Mouse (Mus musculus) heart, adult 2 months (tissue): ENCODE results near the gene Cd300ld5. TPM values are rescaled to one million over a fixed set of nuclear protein-coding genes. Genes with fewer than 3 reads are reported as not detected.

Experiments
- DNase-seq, 2 experiments: peaks; one replicate each; pipeline ENCODE4 v3.0.0; 2021
- H3K27ac ChIP-seq: fragments of 200-600 bp; 2 replicates; pipeline ENCODE4 v1.8.1; 2022
- H3K27me3 ChIP-seq: fragments of 200-500 bp; 2 replicates; pipeline ENCODE4 v1.6.1; 2012; ENCODE audit warnings: mild to moderate bottlenecking, low read length, inconsistent platforms, mixed read lengths; ENCODE audit not compliant: control insufficient read depth, insufficient read depth
- H3K36me3 ChIP-seq: fragments of 200-500 bp; 2 replicates; pipeline ENCODE4 v1.6.1; 2012; ENCODE audit warnings: low read length, inconsistent platforms; ENCODE audit not compliant: control insufficient read depth, insufficient read depth
- H3K4me1 ChIP-seq: fragments of 200-500 bp; 2 replicates; pipeline ENCODE4 v1.6.1; 2011; ENCODE audit warnings: low read length; ENCODE audit not compliant: control insufficient read depth, insufficient read depth
- H3K4me3 ChIP-seq: fragments of 200-600 bp; 2 replicates; pipeline ENCODE4 v1.8.1; 2022
- H3K79me2 ChIP-seq: fragments of 200-500 bp; replicated peaks from 2 replicates; pipeline ENCODE4 v1.6.1; 2012; ENCODE audit warnings: mild to moderate bottlenecking, inconsistent platforms, low read length, moderate library complexity, mixed read lengths; ENCODE audit not compliant: control insufficient read depth, insufficient read depth
- H3K9ac ChIP-seq: fragments of 200-500 bp; 2 replicates; pipeline ENCODE4 v1.6.1; 2012; ENCODE audit warnings: low read depth, mild to moderate bottlenecking, control low read depth, inconsistent platforms, low read length, mixed read lengths
- CTCF ChIP-seq: fragments of 200-600 bp; IDR thresholded peaks from 2 replicates; pipeline ENCODE4 v1.8.1; 2022; ENCODE audit warnings: antibody characterized with exemption, mild to moderate bottlenecking, moderate library complexity
- EP300 ChIP-seq: fragments of 200-500 bp; IDR thresholded peaks from 2 replicates; pipeline ENCODE4 v1.6.1; 2011; ENCODE audit warnings: low read depth, low read length, control low read depth; ENCODE audit not compliant: insufficient read depth
- POLR2A ChIP-seq: fragments of 200-500 bp; IDR thresholded peaks from 2 replicates; pipeline ENCODE4 v1.6.1; 2011; ENCODE audit warnings: mild to moderate bottlenecking, low read depth, low read length, control low read depth; ENCODE audit not compliant: insufficient read depth
- WGBS: fragments of 180-500 bp; shearing (Covaris S2); methylation state at CpG from one replicate; pipeline ENCODE4 v1.1.7; 2018; 5-methylcytosine and 5-hydroxymethylcytosine counted together
- intact Hi-C: fragments of 180-260 bp; cut with DNase I; formaldehyde crosslinking; loops from one replicate; pipeline ENCODE4 v1.15.1; 2025
- polyA plus RNA-seq: library from polyadenylated mRNA; depleted of rRNA; stranded (reverse); fragments of >200 nt; gene quantifications from 2 replicates; pipeline ENCODE4 v1.2.3, GENCODE M21; 2012
- total RNA-seq, 2 experiments: library from RNA; stranded (reverse); gene quantifications; 2 replicates each; pipeline ENCODE4 v1.2.3; 2021

Gene Cd300ld5
- total and polyA plus RNA-seq, 3 experiments: 2.7 to 9.1 (median 3.0) TPM

GRCm38 (mm10) chr11:115081373-115081772 is 43.8 kb upstream of the Cd300ld5 start:
- no peaks in the 10 kb centered on the region for H3K36me3 ChIP-seq
- H3K4me3 ChIP-seq: no peak overlapping the region
- H3K9ac ChIP-seq: no peak overlapping the region
- intact Hi-C loops: loop anchor here (5.0 kb wide), 1 partner anchor 191 kb away; no protein-coding TSS in a partner anchor
- WGBS: 61% methylated on average over 3 of the region's 3 CpGs
- DNase-seq: no peak
- no peaks in the 10 kb centered on the region for H3K79me2 ChIP-seq
- H3K27ac ChIP-seq: no peak overlapping the region
- H3K27me3 ChIP-seq: peaks cover 3% of the 10 kb centered on the region; the same call in 1 of the 2 replicates
- H3K4me1 ChIP-seq: no peaks in the 10 kb centered on the region
- TF ChIP-seq EP300 (no peak), CTCF (no peak), POLR2A (no peak)

- 29% methylated on average over 13 of the region's 13 CpGs for WGBS
Measured at GRCm38 (mm10) chr11:115080886-115081285, 43.3 kb upstream of the Cd300ld5 start.

GRCm38 (mm10) chr11:115078680-115079079 is 41.1 kb upstream of the Cd300ld5 start:
- Histone ChIP-seq H3K4me3 (no peak overlapping the region), H3K36me3 (no peaks in the 10 kb centered on the region), H3K79me2 (no peaks in the 10 kb centered on the region), H3K9ac (no peak overlapping the region), H3K4me1 (no peaks in the 10 kb centered on the region), H3K27ac (no peak overlapping the region), H3K27me3 (no peaks in the 10 kb centered on the region)
- no peak for DNase-seq
- TF ChIP-seq CTCF (no peak), POLR2A (no peak), EP300 (no peak)
- 77% methylated on average over 5 of the region's 5 CpGs for WGBS
- intact Hi-C loops: no loop called here

More at GRCm38 (mm10) chr11:115080886-115081285, 43.3 kb upstream of the Cd300ld5 start:
- Histone ChIP-seq H3K36me3 (no peaks in the 10 kb centered on the region), H3K4me1 (no peaks in the 10 kb centered on the region), H3K9ac (no peak overlapping the region), H3K79me2 (no peaks in the 10 kb centered on the region), H3K27ac (no peak overlapping the region), H3K27me3 (peaks cover 3% of the 10 kb centered on the region; the same call in 1 of the 2 replicates), H3K4me3 (no peak overlapping the region)
- DNase-seq: peak; percentile 36 to 45
- TF ChIP-seq EP300: peak; percentile 48; the same call in 1 of the 2 replicates
- peak; percentile 92 for TF ChIP-seq CTCF
- TF ChIP-seq POLR2A: no peak
- intact Hi-C loops: loop anchor here (5.0 kb wide), 1 partner anchor 191 kb away; no protein-coding TSS in a partner anchor

GRCm38 (mm10) chr11:115077436-115077835 is 39.9 kb upstream of the Cd300ld5 start:
- H3K4me1 ChIP-seq: 0 out of 2 replicates have a peak, but pooled peaks cover 1% of the 10 kb centered on the region
- H3K79me2 ChIP-seq: no peaks in the 10 kb centered on the region
- no peak overlapping the region for H3K4me3 ChIP-seq
- DNase-seq: no peak
- no peak for TF ChIP-seq EP300
- TF ChIP-seq POLR2A: no peak
- no peak for TF ChIP-seq CTCF
- no peak overlapping the region for H3K9ac ChIP-seq
- H3K27me3 ChIP-seq: no peaks in the 10 kb centered on the region
- WGBS: 100% methylated on average over 1 of the region's 1 CpGs
- no peak overlapping the region for H3K27ac ChIP-seq
- H3K36me3 ChIP-seq: no peaks in the 10 kb centered on the region
- intact Hi-C loops: no loop called here

GRCm38 (mm10) chr11:115075859-115076258 is 38.3 kb upstream of the Cd300ld5 start:
- WGBS: 42% methylated on average over 5 of the region's 5 CpGs
- H3K4me3 ChIP-seq: no peak overlapping the region
- peaks cover 1% of the 10 kb centered on the region for H3K4me1 ChIP-seq
- H3K27ac ChIP-seq: no peak overlapping the region
- intact Hi-C loops: no loop called here
- H3K79me2 ChIP-seq: no peaks in the 10 kb centered on the region
- no peak for DNase-seq
- TF ChIP-seq CTCF: no peak
- TF ChIP-seq EP300: no peak
- TF ChIP-seq POLR2A: no peak
- H3K36me3 ChIP-seq: no peaks in the 10 kb centered on the region
- no peak overlapping the region for H3K9ac ChIP-seq
- no peaks in the 10 kb centered on the region for H3K27me3 ChIP-seq

- DNase-seq: no peak
- Histone ChIP-seq H3K36me3 (no peaks in the 10 kb centered on the region), H3K27me3 (no peaks in the 10 kb centered on the region), H3K4me3 (no peak overlapping the region), H3K79me2 (no peaks in the 10 kb centered on the region), H3K27ac (no peak overlapping the region), H3K4me1 (peaks cover 1% of the 10 kb centered on the region), H3K9ac (no peak overlapping the region)
- TF ChIP-seq CTCF (no peak), EP300 (no peak), POLR2A (no peak)
- intact Hi-C loops: no loop called here
- 50% methylated on average over 7 of the region's 7 CpGs for WGBS
Measured at GRCm38 (mm10) chr11:115075407-115075806, 37.8 kb upstream of the Cd300ld5 start.
